Comparison of ENCODE assay signal across 8 mouse cellular contexts in the genomic region with DNA sequence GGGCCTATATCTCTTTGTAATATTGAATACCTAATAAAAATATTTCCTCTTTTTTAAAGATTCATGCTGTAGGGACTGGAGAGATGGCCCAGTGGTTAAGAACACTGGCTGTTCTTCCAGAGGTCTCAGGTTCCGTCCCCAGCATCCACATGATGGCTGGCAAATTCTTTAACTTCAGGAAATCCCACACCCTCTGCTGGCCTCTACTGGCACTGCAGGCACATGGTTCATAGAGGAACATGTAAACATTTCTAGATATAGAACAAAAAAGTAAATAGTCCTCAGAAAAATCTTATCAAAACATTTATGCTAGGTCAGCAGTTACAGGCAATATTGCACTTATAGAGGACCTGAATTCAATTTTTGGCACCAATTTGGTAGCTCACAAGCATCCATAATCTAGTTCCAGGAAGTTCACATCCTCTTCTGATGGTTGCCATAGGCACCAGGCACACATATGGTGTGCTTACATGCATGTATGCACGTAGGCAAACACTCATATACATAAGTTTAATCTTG. TPM values are rescaled to one million over a fixed set of nuclear protein-coding genes. Genes with fewer than 3 reads are reported as not detected.
DNase-seq lines count a peak whose midpoint lies in the region; ATAC-seq and TF ChIP-seq lines count a peak whose summit lies in the region.

No protein-coding gene starts in this region.

- no peak overlapping the region for H3K4me2 ChIP-seq in kidney, embryonic 14.5 days (replicated peaks; ENCODE audit: low read depth, low read length)
- no peak overlapping the region for H3K4me2 ChIP-seq in liver, embryonic 14.5 days (ENCODE audit: low read depth)

- in situ Hi-C loops in Patski (cut with MboI; ENCODE audit: low pct_unique_long_range_greater_than_20kb) = no loop called here

- peak; percentile 75 for TF ChIP-seq CTCF in Patski (IDR thresholded peaks at IDR 0.05)
- TF ChIP-seq CTCF in liver, embryonic 14.5 days (IDR thresholded peaks at IDR 0.05; ENCODE audit: low read depth) = peak; percentile 75

- no peaks in the 10 kb centered on the region for H3K27me3 ChIP-seq in kidney, embryonic 14.5 days (ENCODE audit: control insufficient read depth, insufficient read depth, low read length)
- H3K27me3 ChIP-seq in Patski = no peaks in the 10 kb centered on the region
- no peaks in the 10 kb centered on the region for H3K27me3 ChIP-seq in liver, embryonic 14.5 days (ENCODE audit: control insufficient read depth, insufficient read depth, low read length)

- no peak for TF ChIP-seq EP300 in liver, embryonic 14.5 days (IDR thresholded peaks at IDR 0.05; ENCODE audit: low read depth)

- POLR2A ChIA-PET in Patski (lab: Charles Lee) = interaction anchor here (0.6 kb wide), 1 partner anchor 262 kb away, joined by 5 read pairs; no protein-coding TSS in a partner anchor

- H3K27ac ChIP-seq in kidney, embryonic 14.5 days (ENCODE audit: low read depth, low read length) = no peak overlapping the region
- H3K27ac ChIP-seq in liver, embryonic 14.5 days = no peak overlapping the region

- no peaks in the 10 kb centered on the region for H3K9me3 ChIP-seq in kidney, embryonic 14.5 days (ENCODE audit: control insufficient read depth, low read length)
- no peaks in the 10 kb centered on the region for H3K9me3 ChIP-seq in liver, embryonic 14.5 days (ENCODE audit: control insufficient read depth, low read length)

- H3K36me3 ChIP-seq in kidney, embryonic 14.5 days (ENCODE audit: control insufficient read depth, insufficient read depth, low read length) = peaks cover 29% of the 10 kb centered on the region
- no peaks in the 10 kb centered on the region; the same call in 1 of the 2 replicates for H3K36me3 ChIP-seq in liver, embryonic 14.5 days (replicated peaks; ENCODE audit: control insufficient read depth, insufficient read depth, low read depth)

- DNase-seq in adrenal gland, adult 18-20 months (ENCODE audit: low spot score in 2 of 2) = peak; percentile 36 to 60
- DNase-seq in adrenal gland, postnatal 4 days (ENCODE audit: low spot score in 2 of 2) = no peak
- peak; percentile 41 to 77 for DNase-seq in kidney, adult 8-10 months
- no peak for DNase-seq in Patski (ENCODE audit: low read depth, low spot score)
- DNase-seq in embryo, embryonic 11 days = peak; percentile 55
- no peak for DNase-seq in liver, embryonic 14.5 days (ENCODE audit: low read depth in 3 of 3, low spot score in 3 of 3)
- peak; percentile 37 for DNase-seq in spleen, adult 12 weeks (ENCODE audit: low spot score)

- ATAC-seq in kidney, embryonic 14.5 days (ENCODE audit: low FRiP score, low TSS enrichment) = no peak
- ATAC-seq in Patski = no peak
- no peak for ATAC-seq in liver, embryonic 14.5 days (ENCODE audit: insufficient read depth)

- no peak overlapping the region for H3K9ac ChIP-seq in kidney, embryonic 14.5 days (ENCODE audit: low read depth, low read length)
- no peak overlapping the region for H3K9ac ChIP-seq in liver, embryonic 14.5 days (replicated peaks)

- H3K4me3 ChIP-seq in kidney, embryonic 14.5 days (ENCODE audit: low read length) = no peak overlapping the region
- H3K4me3 ChIP-seq in liver, embryonic 14.5 days (ENCODE audit: insufficient read depth in 1 of 2, low read depth in 2 of 2, low read length in 2 of 2) = no peak overlapping the region

- peaks cover 11% of the 10 kb centered on the region; the same call in 1 of the 2 replicates for H3K4me1 ChIP-seq in kidney, embryonic 14.5 days (ENCODE audit: control insufficient read depth, insufficient read depth, low read length)
- peaks cover 0 to 3% of the 10 kb centered on the region in 2 experiments; a peak in 1 of 4 replicates for H3K4me1 ChIP-seq in liver, embryonic 14.5 days (replicated peaks; ENCODE audit: control insufficient read depth in 2 of 2, insufficient read depth in 2 of 2, low read length in 1 of 2)

- 72% methylated on average over 2 of the region's 2 CpGs for WGBS in kidney, embryonic 14.5 days
- WGBS in liver, embryonic 14.5 days (ENCODE audit: insufficient replicate concordance) = 51% methylated on average over 2 of the region's 2 CpGs

- CTCF ChIA-PET in Patski (lab: Charles Lee) = interaction anchor here (1.3 to 3.5 kb wide), 5 partner anchors 12 to 44 kb away, joined by 3 to 16 read pairs (median 4); a partner anchor contains a TSS

RNA-seq across cellular contexts. Expression of a gene that starts 9.7 kb away (rescaled TPM):
- total RNA-seq in adrenal gland, adult 18-20 months (2021) = 10 to 100 TPM; 27.9 to 28.0 TPM
- 10 to 100 TPM; 36.3 to 37.6 TPM for total RNA-seq in adrenal gland, postnatal 4 days (2021)
- 39.4 and 47.1 TPM in 2 replicates for polyA plus RNA-seq in kidney, embryonic 14.5 days (2014; fragmentation: Nextera tagmentation; extraction: Ambion mirVana)
- 44.2 TPM for polyA plus RNA-seq in Patski (2021)
- polyA plus RNA-seq in liver, embryonic 14.5 days (2012; rRNA removed) = 12.8 and 17.2 TPM in 2 replicates
- 15.9 and 19.3 TPM in 2 replicates for polyA plus RNA-seq in liver, embryonic 14.5 days (2014; fragmentation: Nextera tagmentation; extraction: Ambion mirVana)

RNA-seq across cellular contexts. Expression of a gene that starts 11.7 kb away (rescaled TPM):
- 10 to 100 TPM; 33.3 to 37.6 TPM for total RNA-seq in adrenal gland, adult 18-20 months (2021)
- total RNA-seq in adrenal gland, postnatal 4 days (2021) = 10 to 100 TPM; 55.8 to 55.9 TPM
- 56.4 and 67.4 TPM in 2 replicates for polyA plus RNA-seq in kidney, embryonic 14.5 days (2014; fragmentation: Nextera tagmentation; extraction: Ambion mirVana)
- 94.7 TPM for polyA plus RNA-seq in Patski (2021)
- polyA plus RNA-seq in liver, embryonic 14.5 days (2012; rRNA removed) = 33.2 and 41.9 TPM in 2 replicates
- 63.4 and 70.2 TPM in 2 replicates for polyA plus RNA-seq in liver, embryonic 14.5 days (2014; fragmentation: Nextera tagmentation; extraction: Ambion mirVana)

RNA-seq across cellular contexts. Expression of a gene that starts 36.1 kb away (rescaled TPM):
- total RNA-seq in adrenal gland, adult 18-20 months (2021) = 100 to 1,000 TPM in 1 of 2 experiments, 10 to 100 TPM in 1; 63.4 to 136 TPM
- 10 to 100 TPM; 85.2 to 90.4 TPM for total RNA-seq in adrenal gland, postnatal 4 days (2021)
- 21.6 and 48.1 TPM in 2 replicates for polyA plus RNA-seq in kidney, embryonic 14.5 days (2014; fragmentation: Nextera tagmentation; extraction: Ambion mirVana)
- polyA plus RNA-seq in Patski (2021) = 93.1 TPM
- polyA plus RNA-seq in liver, embryonic 14.5 days (2012; rRNA removed) = 9.3 and 12.1 TPM in 2 replicates
- polyA plus RNA-seq in liver, embryonic 14.5 days (2014; fragmentation: Nextera tagmentation; extraction: Ambion mirVana) = 10.7 TPM in 2 replicates

Comparison
In these comparisons a context has a peak if more than half of its experiments do, and no peak if none do; other contexts are left out.
1. DNase-seq: peak in adrenal gland, adult 18-20 months (2 of 2), kidney, adult 8-10 months (2 of 2), embryo, embryonic 11 days (single experiment) and spleen, adult 12 weeks (single experiment); none in adrenal gland, postnatal 4 days (0 of 2), Patski (single experiment) and liver, embryonic 14.5 days (0 of 3).